Mouse (Mus musculus) adrenal gland, postnatal 4 days (tissue): ENCODE measurements around the gene Inpp4b. TPM values are rescaled to one million over a fixed set of nuclear protein-coding genes. Genes with fewer than 3 reads are reported as not detected.
"Not testable (repeated sequence)": the region's sequence is repeated elsewhere in the genome, so short reads cannot be mapped to it uniquely, and the experiment has no call there.

Experiments
- DNase-seq, 2 experiments: peaks; one replicate each; pipeline ENCODE4 v3.0.0; 2021 to 2022; ENCODE audit warnings: low spot score in 2 of 2, mixed read lengths in 2 of 2
- total RNA-seq, 2 experiments: library from RNA; stranded (reverse); gene quantifications; 2 replicates each; pipeline ENCODE4 v1.2.3; 2021

Inpp4b gene
- total RNA-seq, 2 experiments from 2014 or later = 9.8 to 10.8 TPM

GRCm38 (mm10) chr8:81776516-81777237, 434.3 kb downstream of the Inpp4b start:
- no peak for DNase-seq

- no peak for DNase-seq
These were observed 435.3 kb downstream of the Inpp4b start for GRCm38 (mm10) chr8:81777704-81778103.

- no peak for DNase-seq
These were observed 437.1 kb downstream of the Inpp4b start for GRCm38 (mm10) chr8:81779440-81779839.

DNA sequence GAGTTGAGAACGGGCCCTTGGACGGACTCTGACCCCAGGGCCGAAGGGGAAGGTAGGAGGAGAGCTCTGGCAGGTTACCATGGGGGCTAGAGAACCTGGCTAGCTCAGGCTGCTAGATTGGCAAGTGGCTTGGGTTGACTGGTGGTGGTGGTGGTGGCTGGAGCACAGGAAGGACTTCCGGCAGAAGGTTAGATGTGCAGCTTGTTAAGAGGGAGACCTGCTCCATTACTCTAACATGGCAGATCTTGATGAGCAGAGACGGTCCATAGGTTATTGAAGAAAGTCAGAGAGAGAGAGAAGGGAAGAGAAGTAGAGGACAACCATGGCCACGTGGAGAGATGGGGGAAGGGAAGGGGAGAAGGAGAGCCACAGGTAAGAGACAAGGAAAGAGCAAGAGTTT, 437.8 kb downstream of the Inpp4b start:
- no peak for DNase-seq

DNA sequence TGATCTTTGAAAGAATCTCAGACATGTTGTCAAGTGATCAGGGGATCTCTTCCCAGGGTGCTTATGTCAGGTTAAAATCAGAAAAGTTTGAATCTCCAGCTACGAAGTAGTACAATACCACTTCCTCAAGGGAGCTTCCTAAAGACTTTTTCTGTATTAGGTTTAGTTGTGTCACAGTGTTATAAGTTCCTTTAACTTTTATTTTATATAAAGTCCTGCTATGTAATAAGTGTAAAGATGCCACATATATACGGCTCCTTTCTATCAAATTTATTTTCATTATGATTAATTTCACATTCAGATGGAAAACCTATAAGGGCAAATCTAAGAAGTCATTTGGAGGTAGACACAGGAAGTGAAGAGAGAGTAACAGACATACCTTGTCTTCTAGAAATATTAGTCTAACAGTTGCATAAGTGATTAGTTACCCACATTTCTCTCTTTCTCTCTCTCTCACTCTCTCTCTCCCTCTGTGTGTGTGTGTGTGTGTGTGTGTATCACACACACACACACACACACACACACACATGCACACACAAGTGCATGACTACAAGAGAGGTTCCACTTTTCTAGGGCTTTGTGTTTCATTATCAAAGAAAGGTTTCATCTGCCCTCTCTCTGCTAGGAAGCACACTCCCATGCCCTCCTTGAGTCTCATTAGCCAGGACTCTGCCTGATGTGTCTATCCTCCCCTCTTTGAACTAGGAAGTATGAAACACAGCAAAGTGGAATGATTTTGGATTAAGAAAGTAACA, 438.7 kb downstream of the Inpp4b start:
- DNase-seq = no peak

DNA sequence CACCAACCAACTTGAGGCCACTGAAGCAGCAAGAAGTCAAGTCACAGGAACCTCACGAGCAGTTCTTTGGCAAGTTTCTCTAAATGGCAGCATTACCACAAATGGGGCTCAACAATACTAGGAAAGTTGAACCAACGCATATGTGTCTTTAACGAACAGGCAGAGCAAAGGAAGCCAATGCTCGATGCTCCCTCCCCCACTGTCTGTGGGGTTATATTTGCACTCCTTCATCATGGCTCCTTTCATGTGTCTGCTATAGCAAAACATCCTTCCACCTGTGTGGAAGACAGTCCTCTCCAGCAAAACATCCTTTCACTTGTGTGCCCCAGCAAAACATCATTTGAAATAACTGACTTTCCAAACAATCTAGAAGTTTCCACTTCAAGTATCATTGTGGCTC, 440.4 kb downstream of the Inpp4b start:
- DNase-seq = no peak

- no peak for DNase-seq
These were observed 442.4 kb downstream of the Inpp4b start for GRCm38 (mm10) chr8:81784775-81785174.

- no peak for DNase-seq
These were observed 446.1 kb downstream of the Inpp4b start for GRCm38 (mm10) chr8:81788498-81788897.

DNA sequence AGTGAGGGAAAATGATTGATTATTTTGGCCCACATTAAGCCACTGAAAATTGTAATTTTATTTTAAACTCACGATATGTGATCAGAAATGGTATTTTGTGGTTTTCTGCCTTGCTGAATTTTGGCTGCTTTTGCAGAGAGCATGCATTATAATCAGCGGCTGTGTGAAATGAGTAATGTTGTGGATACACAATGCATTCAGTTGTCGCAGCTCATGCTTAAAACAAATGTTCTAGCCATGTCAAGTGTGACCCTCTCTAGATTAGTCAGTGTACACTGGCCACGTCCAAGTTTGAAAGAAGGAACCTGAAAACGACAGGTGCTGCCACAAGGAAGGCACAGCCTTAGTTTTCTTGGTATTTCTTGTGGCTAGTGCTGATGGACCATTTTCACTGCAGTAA, 450.3 kb downstream of the Inpp4b start:
- no peak for DNase-seq

- no peak for DNase-seq
These were observed 456.1 kb downstream of the Inpp4b start for GRCm38 (mm10) chr8:81798501-81798900.

DNA sequence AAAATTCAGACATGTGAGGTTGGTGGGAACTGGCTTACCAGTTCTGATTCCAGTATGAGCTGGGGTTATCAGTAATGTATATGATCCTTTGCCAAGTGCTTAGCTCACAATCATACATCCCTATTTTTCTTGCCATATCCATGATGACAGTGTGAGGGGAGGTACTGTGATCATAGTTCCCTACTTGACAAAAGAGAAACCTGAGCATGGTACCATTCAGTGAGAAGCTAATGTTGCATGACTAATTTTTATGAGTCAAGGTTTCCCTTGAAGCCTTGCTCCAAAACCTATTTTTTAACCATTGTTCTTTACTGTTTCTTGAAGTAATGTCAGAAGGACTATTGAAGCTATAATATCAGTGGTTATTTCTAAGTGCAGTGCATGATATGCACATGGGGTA, 458.4 kb downstream of the Inpp4b start:
- no peak for DNase-seq

DNA sequence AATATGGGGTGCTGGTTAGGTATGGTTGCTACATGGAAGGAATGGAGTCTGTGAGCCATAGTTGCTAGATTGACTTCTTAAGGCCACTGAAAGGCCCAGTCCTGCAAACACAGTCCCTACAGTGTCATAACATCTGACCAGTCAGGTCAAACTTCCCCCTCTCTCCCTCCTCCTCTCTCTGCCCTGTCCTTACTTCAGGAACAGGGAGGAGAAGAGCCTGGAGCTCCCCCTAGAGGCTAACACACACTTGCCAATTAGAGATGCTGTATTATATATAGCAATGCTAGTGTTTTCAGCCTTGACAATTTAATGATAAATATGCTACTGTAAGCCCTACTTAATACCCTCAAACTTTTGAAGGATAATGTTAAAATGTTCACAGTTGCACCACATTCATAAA, 464.4 kb downstream of the Inpp4b start:
- DNase-seq = peak; percentile 5 to 40

- no peak for DNase-seq
These were observed 465.2 kb downstream of the Inpp4b start for GRCm38 (mm10) chr8:81807578-81807977.

DNA sequence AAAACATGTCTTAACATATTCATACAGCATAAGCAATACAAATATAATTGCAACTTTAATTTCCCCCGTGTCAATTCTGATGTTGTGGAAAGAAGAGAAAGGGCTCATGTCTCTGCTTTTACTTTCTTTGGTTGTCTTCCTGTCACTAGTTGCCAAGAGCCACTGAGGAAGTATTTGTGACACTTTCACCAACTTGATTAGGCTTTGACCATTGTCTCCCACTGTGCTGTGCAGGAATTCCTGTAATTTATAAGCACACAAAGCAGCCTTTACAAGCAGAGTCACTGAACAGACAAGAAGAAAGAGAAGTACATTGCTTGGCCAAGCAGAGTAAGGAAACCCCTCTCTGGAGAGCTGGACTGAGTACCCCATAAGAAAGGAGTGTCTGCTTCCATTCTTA, 466.1 kb downstream of the Inpp4b start:
- no peak for DNase-seq

- DNase-seq = not testable (repeated sequence)
These were observed 467.1 kb downstream of the Inpp4b start for GRCm38 (mm10) chr8:81809414-81809813.

GRCm38 (mm10) chr8:81812051-81812751, 469.8 kb downstream of the Inpp4b start:
- DNase-seq = no peak

GRCm38 (mm10) chr8:81814742-81815141, 472.4 kb downstream of the Inpp4b start:
- no peak for DNase-seq

GRCm38 (mm10) chr8:81815551-81815950, 473.2 kb downstream of the Inpp4b start:
- DNase-seq = no peak

- DNase-seq = no peak
These were observed 480.8 kb downstream of the Inpp4b start for GRCm38 (mm10) chr8:81823121-81823520.

DNA sequence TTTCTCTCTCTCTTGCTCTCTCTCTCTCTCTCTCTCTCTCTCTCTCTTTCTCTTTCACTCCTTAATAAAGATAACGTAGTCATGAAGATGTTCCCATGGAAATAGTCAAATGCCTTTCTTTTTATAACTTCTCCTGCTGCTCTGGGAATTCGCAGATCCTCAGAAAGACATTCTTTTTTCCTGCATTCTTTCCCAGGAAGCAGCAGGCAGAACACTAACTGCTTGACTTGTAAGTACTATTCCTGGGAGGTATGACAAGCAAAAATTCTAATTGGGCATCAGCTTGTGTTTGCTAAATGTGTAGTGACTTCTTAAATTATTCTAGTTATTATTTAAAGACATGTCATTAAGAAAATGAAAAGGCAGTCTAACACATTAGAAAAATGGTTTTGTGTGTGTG, 482.6 kb downstream of the Inpp4b start:
- no peak for DNase-seq

DNA sequence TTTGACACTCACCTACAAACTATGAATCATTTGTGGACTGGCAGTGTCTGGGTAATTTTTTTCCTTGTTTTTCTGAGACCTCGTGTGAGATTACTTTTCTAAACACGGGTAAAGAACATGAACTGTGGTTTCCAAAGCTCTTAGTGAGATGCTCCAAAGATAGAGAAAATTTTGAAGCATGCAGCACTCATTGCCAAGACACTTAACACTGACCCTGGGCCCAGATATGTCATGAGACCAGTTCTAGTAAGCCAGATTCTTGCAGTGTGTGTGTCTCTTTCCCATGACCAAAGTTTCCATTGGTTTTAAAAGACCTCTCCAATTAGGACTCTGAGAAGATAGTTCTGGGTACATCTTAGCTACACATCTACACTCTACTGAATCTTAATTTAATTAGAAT, 484.1 kb downstream of the Inpp4b start:
- DNase-seq = no peak

GRCm38 (mm10) chr8:81827306-81827913, 485.1 kb downstream of the Inpp4b start:
- DNase-seq = no peak
